ENCODE assay signal across 7 mouse cellular contexts in genomic region chr2:26902467-26903220, GRCm38 (mm10). TPM values are rescaled to one million over a fixed set of nuclear protein-coding genes. Genes with fewer than 3 reads are reported as not detected.
A peak's percentile ranks its signal among the peaks of the same experiment; 100 is the strongest.
DNase-seq lines count a peak whose midpoint lies in the region; ATAC-seq lines count a peak whose summit lies in the region.

Gene Surf6, minus strand, starts transcription at chr2:26902879.

- H3K4me1 ChIP-seq in intestine, embryonic 15.5 days (replicated peaks): peaks cover 16% of the 10 kb centered on the region
- peaks cover 31% of the 10 kb centered on the region for H3K4me1 ChIP-seq in midbrain, embryonic 10.5 days

- H3K36me3 ChIP-seq in intestine, embryonic 15.5 days: peaks cover 33% of the 10 kb centered on the region
- peaks cover 66% of the 10 kb centered on the region for H3K36me3 ChIP-seq in midbrain, embryonic 10.5 days

- H3K27ac ChIP-seq in intestine, embryonic 15.5 days: peak within 1 kb of the TSS; percentile 85
- H3K27ac ChIP-seq in midbrain, embryonic 10.5 days (replicated peaks): peak within 1 kb of the TSS; percentile 87

- peak within 1 kb of the TSS; percentile 72 for H3K4me2 ChIP-seq in intestine, embryonic 15.5 days (replicated peaks)

- peak; percentile 98 for DNase-seq in adrenal gland, adult 2 months
- DNase-seq in embryo, embryonic 11.5 days (ENCODE audit: low read depth, low spot score): peak; percentile 88
- DNase-seq in gastrocnemius, postnatal 36 days: peak; percentile 85 to 90
- peak; percentile 96 to 99 for DNase-seq in left cerebral cortex, postnatal 25 days (ENCODE audit: low spot score in 2 of 2)
- DNase-seq in midbrain, embryonic 10.5 days (ENCODE audit: low spot score): peak; percentile 98
- DNase-seq in right cerebral cortex, postnatal 4 days: peak; percentile 87

- no peaks in the 10 kb centered on the region for H3K9me3 ChIP-seq in intestine, embryonic 15.5 days
- no peaks in the 10 kb centered on the region for H3K9me3 ChIP-seq in midbrain, embryonic 10.5 days (replicated peaks)

- peak; percentile 97 for ATAC-seq in intestine, embryonic 15.5 days

- under 1% methylated on average over 41 of the region's 41 CpGs for WGBS in intestine, embryonic 15.5 days
- WGBS in midbrain, embryonic 10.5 days: under 1% methylated on average over 41 of the region's 41 CpGs

- H3K4me3 ChIP-seq in intestine, embryonic 15.5 days (replicated peaks): peak within 1 kb of the TSS; percentile 72
- peak within 1 kb of the TSS; percentile 87 for H3K4me3 ChIP-seq in midbrain, embryonic 10.5 days

- peak within 1 kb of the TSS; percentile 65 for H3K9ac ChIP-seq in intestine, embryonic 15.5 days

- intact Hi-C loops in gastrocnemius, postnatal 36 days (cut with DNase I): loop anchor here (5.0 to 10.0 kb wide), 2 partner anchors 258 to 455 kb away; partner anchors contain the start of gene Sec16a
- intact Hi-C loops in left cerebral cortex, postnatal 25 days (cut with DNase I): loop anchor here (5.0 to 10.0 kb wide), 2 partner anchors 260 to 588 kb away; partner anchors contain the start of gene Gpsm1

- H3K27me3 ChIP-seq in intestine, embryonic 15.5 days (replicated peaks): no peaks in the 10 kb centered on the region
- no peaks in the 10 kb centered on the region for H3K27me3 ChIP-seq in midbrain, embryonic 10.5 days (ENCODE audit: low read depth, poor library complexity, severe bottlenecking)

RNA-seq across cellular contexts. Expression of gene Surf6, which starts in this region (rescaled TPM):
- 10 to 100 TPM; 23.9 to 26.6 TPM for total RNA-seq in adrenal gland, adult 2 months (2021)
- polyA plus RNA-seq in adrenal gland, adult 2 months (2012; rRNA removed): 5.1 and 5.2 TPM in 2 replicates
- 10 to 100 TPM in 1 of 2 experiments, 1 to 10 TPM in 1; 9.1 to 11.1 TPM for total RNA-seq in gastrocnemius, postnatal 36 days (2021)
- 23.0 and 24.5 TPM in 2 replicates for polyA plus RNA-seq in intestine, embryonic 15.5 days (2015; fragmentation: Nextera tagmentation; extraction: Ambion mirVana)
- total RNA-seq in left cerebral cortex, postnatal 25 days (2021): 10 to 100 TPM; 23.4 to 28.0 TPM
- 32.9 and 35.2 TPM in 2 replicates for polyA plus RNA-seq in midbrain, embryonic 10.5 days (2016; fragmentation: Nextera tagmentation; extraction: Ambion mirVana)

Comparison
In these comparisons a context has a peak if more than half of its experiments do, and no peak if none do; other contexts are left out.
1. Peak in every context shown above with its lines: DNase-seq, ATAC-seq, H3K4me3 ChIP-seq and H3K27ac ChIP-seq.